Mouse (Mus musculus) left cerebral cortex, postnatal 14 days (tissue): ENCODE results near the gene Zfp866. TPM values are rescaled to one million over a fixed set of nuclear protein-coding genes. Genes with fewer than 3 reads are reported as not detected.

Experiments used
- DNase-seq, 2 experiments: peaks; one replicate each; pipeline ENCODE4 v3.0.0; 2021 to 2022; ENCODE audit warnings: low spot score in 2 of 2, mixed read lengths in 1 of 2
- intact Hi-C: fragments of 180-260 bp; cut with DNase I; formaldehyde crosslinking; loops from one replicate; pipeline ENCODE4 v1.15.1; 2025
- long read RNA-seq, 2 experiments: library from polyadenylated mRNA; stranded (forward); transcript quantifications; one replicate each; pipeline ENCODE4 v2.0.0; 2021
- total RNA-seq, 2 experiments: library from RNA; stranded (reverse); gene quantifications; 2 replicates each; pipeline ENCODE4 v1.2.3; 2021

Gene Zfp866
- 10 to 100 TPM; 27.9 to 28.9 TPM for total RNA-seq
- long read RNA-seq, experiment 1, partial matches to known transcripts: 0 of 3 reads
- long read RNA-seq, experiment 1, other reads (novel, unspliced or antisense): 1 of 3 reads
- long read RNA-seq, experiment 2, partial matches to known transcripts: 0 of 7 reads
- long read RNA-seq, experiment 2, other reads (novel, unspliced or antisense): 5 of 7 reads

GRCm38 (mm10) chr8:69790773-69791367 is at the start of gene Zfp866, which contains the start of gene Atp13a1:
Gene Zfp866 (minus strand): TSS chr8:69791178.
Gene Atp13a1 (plus strand): TSS chr8:69791163.
- intact Hi-C loops: no loop called here
- DNase-seq: peak; percentile 83 to 88

- intact Hi-C loops: no loop called here
- DNase-seq: no peak
Measured at GRCm38 (mm10) chr8:69837057-69837682, 46.2 kb upstream of the Zfp866 start.

- intact Hi-C loops: no loop called here
- DNase-seq: peak; percentile 95 to 98
Measured at GRCm38 (mm10) chr8:69832298-69832853, 41.4 kb upstream of the Zfp866 start, which contains the start of gene Pbx4. Gene Pbx4 (plus strand): TSS chr8:69832491.

DNA sequence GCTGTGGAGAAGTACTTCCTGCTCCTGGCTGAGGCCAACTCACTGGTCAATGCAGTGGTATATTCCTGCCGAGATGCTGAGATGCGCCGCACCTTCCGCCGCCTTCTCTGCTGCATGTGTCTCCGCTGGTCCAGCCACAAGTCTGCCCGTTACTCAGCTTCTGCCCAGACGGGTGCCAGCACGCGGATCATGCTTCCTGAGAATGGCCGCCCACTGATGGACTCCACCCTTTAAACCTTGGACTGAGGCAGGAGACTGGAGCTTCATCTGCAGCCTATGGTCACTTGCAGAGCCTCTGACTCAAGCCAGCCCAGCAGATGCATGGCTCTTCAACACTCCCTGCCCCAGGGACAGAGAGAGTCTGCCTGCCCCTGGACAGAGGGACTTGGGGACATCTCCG is 35.4 kb upstream of the Zfp866 start:
- intact Hi-C loops: no loop called here

DNA sequence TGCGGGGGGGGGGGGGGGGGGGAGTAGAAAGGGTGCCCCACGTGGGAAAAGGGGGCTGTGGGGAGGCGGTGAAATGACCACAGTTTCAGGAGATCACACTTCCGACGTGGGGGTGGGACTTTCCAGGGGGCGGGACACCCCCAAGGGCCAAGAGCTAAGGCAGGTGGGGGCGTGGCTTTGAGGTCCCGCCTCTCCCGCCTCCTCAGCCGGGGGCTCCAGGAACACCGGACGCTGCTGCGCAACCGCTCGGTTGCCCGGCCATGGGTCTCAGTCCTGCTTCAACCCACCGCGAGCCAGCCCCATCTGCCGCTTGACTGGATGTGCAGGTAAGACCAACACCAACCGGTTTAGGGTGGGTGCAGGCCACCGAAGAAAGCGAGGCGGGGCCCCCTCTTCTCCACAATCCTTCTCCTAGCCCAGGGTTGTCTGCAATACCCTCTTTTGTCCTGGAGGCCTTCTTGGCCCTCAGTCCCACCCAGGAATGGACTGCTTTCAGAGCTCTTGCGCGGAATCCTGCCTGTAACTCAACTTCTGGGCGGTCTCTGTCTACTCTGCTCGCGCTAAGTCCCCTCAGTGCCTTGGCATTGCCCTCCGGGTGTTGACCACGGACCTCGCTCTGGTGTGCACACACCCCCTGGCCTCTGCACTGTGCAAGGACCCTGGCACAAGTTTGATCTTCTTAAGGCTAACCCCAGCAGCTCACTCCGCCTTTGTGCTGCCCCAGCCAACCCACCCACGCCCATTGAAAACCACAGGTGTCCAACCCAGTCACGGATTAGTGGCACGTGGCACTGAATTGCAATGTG is 31.6 kb upstream of the Zfp866 start, which contains the start of gene Lpar2:
TSS of gene Lpar2 (plus strand) at position 44 of the 806 bp plus-strand sequence.
- DNase-seq: peak in 1 of 2 experiments; percentile 30
- intact Hi-C loops: no loop called here

More for the DNA sequence above, 35.4 kb upstream of the Zfp866 start:
- no peak for DNase-seq

DNA sequence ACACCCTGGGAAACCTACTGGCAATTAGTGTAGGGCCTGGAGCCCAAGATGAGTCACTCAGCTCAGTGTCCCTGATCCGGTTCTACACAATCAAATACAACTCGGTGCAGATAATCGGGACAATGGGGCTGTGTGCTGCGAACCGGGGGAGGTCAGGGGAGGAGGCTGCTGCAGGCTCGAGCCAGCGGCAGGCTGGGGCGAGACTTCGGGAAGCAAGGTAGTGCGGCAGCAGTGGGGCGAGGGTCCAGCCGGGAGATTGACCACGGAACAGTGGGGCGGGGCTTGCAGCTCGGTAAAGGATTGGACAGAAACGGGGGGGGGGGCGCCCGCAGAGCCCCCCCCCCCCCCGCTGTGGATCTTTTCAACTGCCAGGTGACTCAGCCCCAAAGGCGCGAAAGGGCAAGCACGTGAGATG is 31.0 kb upstream of the Zfp866 start:
- DNase-seq: no peak
- intact Hi-C loops: no loop called here

DNA sequence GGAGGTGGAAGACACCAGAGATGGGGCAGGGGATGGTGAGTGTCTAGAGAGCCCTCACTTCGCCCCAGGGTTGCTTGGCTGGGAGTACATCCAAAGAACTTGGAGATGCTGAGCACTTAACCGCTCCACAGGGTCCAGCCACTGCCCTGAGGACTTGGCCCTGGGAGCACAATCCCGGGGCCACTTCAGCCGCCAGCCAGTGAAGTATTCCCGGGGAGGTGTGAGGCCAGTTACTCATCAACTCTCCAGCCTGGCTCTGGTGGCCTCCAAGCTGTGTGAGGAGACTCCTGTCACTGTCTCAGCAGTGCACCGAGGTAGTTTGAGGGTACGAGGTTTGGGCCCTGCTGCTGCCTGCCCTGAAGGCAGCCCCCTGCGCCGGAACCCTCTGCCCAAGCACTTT is 29.5 kb upstream of the Zfp866 start:
- intact Hi-C loops: no loop called here
- no peak for DNase-seq

DNA sequence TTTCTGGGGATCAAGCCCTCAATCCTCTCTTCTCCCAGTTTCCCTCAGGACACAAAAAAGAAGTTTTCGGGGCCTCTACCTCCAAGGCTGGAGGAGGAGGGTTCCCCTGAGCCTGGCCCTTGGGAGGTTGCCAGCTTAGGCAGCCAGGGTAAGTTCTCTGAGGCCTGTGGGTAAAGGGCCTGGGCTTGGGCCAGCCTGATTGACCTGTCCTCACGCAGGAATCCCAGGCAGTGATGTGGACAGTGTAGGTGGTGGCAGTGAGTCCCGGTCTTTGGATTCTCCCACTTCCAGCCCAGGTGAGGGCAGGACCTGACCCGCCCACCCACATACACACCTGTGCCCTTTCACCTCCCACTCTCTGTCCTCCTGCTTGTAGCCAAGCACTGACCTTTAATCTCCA is 24.4 kb upstream of the Zfp866 start:
- DNase-seq: no peak
- intact Hi-C loops: no loop called here

- intact Hi-C loops: no loop called here
- no peak for DNase-seq
Measured at GRCm38 (mm10) chr8:69814881-69815280, 23.9 kb upstream of the Zfp866 start.

- no peak for DNase-seq
- intact Hi-C loops: no loop called here
Measured at GRCm38 (mm10) chr8:69809820-69810219, 18.8 kb upstream of the Zfp866 start.

GRCm38 (mm10) chr8:69808864-69809403 is 18.0 kb upstream of the Zfp866 start:
- DNase-seq: no peak
- intact Hi-C loops: no loop called here

DNA sequence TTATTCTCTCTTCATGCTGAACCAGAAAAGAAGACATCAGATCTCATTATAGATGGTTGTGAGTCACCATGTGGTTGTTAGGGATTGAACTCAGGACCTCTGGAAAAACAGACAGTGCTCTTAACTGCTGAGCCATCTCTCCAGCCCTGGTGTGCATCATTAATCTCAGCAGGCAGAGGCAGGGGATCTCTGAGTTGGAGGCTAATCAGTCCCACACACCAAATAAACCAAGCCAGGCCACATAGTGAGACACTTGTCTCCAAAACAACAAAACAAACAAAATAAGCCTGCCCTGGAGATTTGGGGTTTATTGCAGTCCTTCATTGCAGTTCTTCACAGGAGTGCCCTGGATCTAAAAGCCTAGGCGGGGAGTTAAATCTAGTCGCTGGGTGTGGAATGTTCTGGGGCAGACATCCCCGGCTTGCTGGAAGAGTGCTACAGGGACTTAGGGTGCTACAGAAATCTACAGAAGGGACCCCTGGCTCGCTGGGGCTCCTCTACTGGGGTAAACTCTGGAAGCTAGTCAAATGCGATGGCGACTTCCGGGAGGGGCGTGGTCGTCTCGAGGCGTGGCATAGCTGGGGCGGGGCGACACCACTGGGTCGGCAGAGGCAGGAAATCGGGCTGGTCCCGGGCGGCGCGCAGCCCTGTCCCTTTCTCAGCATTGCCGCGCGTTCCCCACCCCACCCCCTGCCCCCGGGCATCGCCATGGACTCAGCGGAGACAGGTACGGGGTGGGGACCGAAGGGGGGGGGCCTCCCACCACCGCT is 17.3 kb upstream of the Zfp866 start, which contains the start of gene Gmip:
TSS of gene Gmip (plus strand) at position 586 of the 770 bp plus-strand sequence.
- peak in 1 of 2 experiments; percentile 64 for DNase-seq
- intact Hi-C loops: no loop called here

- no peak for DNase-seq
- intact Hi-C loops: no loop called here
Measured at GRCm38 (mm10) chr8:69807236-69807635, 16.3 kb upstream of the Zfp866 start.

GRCm38 (mm10) chr8:69805491-69805890 is 14.5 kb upstream of the Zfp866 start:
- DNase-seq: no peak
- intact Hi-C loops: no loop called here

DNA sequence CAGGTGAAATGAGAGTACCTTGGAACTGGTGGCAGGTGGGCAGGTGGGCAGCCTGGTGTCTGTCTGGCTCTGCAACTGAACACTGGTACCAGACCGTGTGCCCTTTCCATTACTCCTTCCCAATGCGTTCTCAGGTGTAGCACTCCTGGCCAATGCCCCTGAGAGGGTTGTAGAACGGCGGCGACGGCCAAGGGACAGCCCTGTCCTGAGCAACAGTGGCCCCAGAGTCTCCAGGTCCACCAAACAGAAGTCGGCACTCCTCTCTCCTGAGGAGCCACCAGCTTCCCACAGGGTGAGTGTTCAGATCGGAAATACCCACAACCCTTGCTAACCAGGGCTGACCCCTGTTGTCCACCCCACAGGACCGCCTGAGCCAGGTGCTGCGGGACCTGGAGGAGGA is 14.1 kb upstream of the Zfp866 start:
- intact Hi-C loops: no loop called here

DNA sequence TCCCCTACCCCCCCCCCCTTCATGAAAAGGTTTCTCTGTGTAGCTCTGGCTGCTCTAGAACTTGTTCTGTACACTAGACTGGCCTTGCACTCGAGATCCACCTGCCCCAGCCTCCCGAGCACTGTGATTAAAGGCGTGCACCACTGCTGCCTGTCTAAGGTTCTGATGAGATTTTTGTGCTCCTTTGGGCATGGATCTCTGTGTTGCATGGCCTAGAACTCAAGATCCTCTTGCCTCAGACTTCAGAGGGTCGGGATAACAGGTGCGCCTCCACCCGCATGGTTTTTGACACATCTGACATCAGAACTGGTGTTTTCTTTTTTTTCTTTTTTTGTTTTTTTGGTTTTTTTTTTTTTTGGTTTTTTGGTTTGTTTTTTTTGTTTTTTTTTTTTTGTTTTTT is 13.6 kb upstream of the Zfp866 start:
- DNase-seq: no peak
- intact Hi-C loops: no loop called here

More for the DNA sequence above, 14.1 kb upstream of the Zfp866 start:
- no peak for DNase-seq

DNA sequence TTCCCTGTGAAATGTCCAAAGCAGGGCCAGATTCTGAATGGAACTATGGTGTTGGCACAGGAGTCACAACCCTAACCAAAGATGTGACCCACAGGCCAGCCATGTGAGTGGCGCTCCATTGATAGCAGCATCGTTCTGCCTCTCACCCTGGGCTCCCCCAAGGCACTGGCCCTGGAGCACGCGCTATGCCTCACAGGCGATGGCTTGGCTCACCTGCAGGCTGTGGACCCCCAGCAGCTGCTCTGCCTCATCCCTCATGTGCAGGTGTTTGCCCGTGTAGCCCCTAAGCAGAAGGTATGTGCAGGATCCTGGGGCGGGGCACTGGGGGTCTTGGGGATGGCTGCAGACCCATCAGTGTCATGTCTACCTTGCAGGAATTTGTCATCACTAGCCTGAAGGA is 12.4 kb upstream of the Zfp866 start:
- no peak for DNase-seq
- intact Hi-C loops: no loop called here

DNA sequence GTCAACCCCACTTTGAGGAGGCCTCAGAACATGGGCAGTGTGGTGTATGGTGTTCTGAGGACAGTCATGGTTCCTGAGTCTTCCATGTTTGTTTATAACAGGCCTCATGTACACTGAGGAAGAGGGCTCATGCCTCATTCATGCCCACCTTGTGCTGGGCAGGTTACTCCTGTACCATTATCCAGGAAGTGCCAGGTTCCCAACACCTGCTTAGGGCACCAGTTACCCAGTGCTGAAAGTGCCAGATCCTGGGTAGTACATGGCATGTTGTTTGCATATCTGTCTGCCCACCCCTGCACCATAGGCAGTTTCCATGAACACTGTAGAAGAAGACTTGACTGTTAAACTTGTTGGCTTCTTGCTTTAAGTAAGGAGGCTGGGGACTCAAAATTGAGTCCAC is 11.2 kb upstream of the Zfp866 start:
- intact Hi-C loops: no loop called here
- no peak for DNase-seq

- DNase-seq: no peak
- intact Hi-C loops: no loop called here
Measured at GRCm38 (mm10) chr8:69801796-69802195, 10.8 kb upstream of the Zfp866 start.
